Mouse (Mus musculus) urinary bladder, postnatal 10 days (tissue): ENCODE measurements around the gene Olfr1168.
"Not testable (repeated sequence)": the region's sequence is repeated elsewhere in the genome, so short reads cannot be mapped to it uniquely, and the experiment has no call there.

Experiments used
- DNase-seq: peaks from one replicate; pipeline ENCODE4 v3.0.0; 2022; ENCODE audit warnings: low spot score

Olfr1168 gene

GRCm38 (mm10) chr2:88181580-88181979 lies at the start of gene Olfr1168:
Gene Olfr1168, plus strand, starts transcription at chr2:88181880.
- no peak for DNase-seq

- not testable (repeated sequence) for DNase-seq
Observed at GRCm38 (mm10) chr2:88155093-88155492, 26.6 kb upstream of the Olfr1168 start, which contains the start of gene Olfr1167. Gene Olfr1167, minus strand, starts transcription at chr2:88155193.

- DNase-seq = no peak
Observed at GRCm38 (mm10) chr2:88220784-88221183, 39.1 kb downstream of the Olfr1168 start.

GRCm38 (mm10) chr2:88228234-88228633 lies 46.6 kb downstream of the Olfr1168 start, which contains the start of gene Olfr1170:
Gene Olfr1170, minus strand, starts transcription at chr2:88228334.
- DNase-seq = no peak
